In the genomic region with DNA sequence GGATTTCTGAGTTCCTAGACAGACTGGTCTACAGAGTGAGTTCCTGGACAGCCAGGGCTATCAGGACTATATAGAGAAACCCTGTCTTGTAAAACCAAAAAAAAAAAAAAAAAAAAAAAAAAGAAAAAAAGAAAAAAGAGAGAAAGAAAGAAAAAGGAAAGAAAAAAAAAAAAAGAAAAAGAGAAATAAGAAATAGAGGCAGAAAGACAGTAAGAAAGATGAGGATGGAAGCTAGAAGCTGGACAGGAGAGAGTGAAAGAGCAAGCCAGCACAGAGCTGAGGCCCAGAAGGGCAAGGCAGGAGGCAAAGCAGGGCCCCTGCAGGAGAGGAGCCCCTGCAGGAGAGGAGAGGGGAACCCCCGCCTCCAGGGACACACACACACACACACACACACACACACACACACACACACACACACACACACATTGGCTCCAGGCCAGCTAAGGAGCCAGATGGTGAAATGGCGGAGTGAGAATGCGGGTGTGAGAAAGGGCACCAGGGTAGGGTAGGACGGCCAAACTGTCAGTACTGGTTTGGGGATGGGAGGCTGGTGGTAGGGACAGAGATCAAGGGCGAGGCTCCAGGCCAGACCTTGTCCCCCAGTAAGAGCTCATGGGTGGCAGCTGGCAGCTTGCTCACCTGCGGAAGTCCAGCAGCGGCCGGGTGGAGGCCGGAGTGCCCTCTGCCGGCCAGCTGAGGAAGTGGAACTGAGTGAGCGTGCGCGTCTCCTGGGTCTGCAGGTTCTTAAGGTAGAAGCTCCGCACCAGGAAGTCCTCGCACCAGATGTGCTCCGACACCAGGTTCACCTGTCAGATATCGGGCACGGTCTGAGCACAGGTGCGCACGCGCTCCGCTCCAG, we compare ENCODE assay signal across 8 mouse cellular contexts. TPM values are rescaled to one million over a fixed set of nuclear protein-coding genes. Genes with fewer than 3 reads are reported as not detected.
DNase-seq lines count a peak whose midpoint lies in the region; ATAC-seq lines count a peak whose summit lies in the region.

No protein-coding gene starts in this region.

- no peaks in the 10 kb centered on the region for H3K27me3 ChIP-seq in forebrain, embryonic 16.5 days (replicated peaks; ENCODE audit: control insufficient read depth, insufficient read depth, low read length)
- H3K27me3 ChIP-seq in hindbrain, embryonic 12.5 days: peaks cover 20% of the 10 kb centered on the region
- H3K27me3 ChIP-seq in limb, embryonic 13.5 days: peaks cover 10% of the 10 kb centered on the region; the same call in 1 of the 2 replicates
- no peaks in the 10 kb centered on the region for H3K27me3 ChIP-seq in midbrain, embryonic 14.5 days (ENCODE audit: control insufficient read depth, insufficient read depth, low read length)

- DNase-seq in R1 (ENCODE audit: low read depth, low spot score): peak; percentile 83
- peak; percentile 84 to 89 for DNase-seq in cerebellum, adult 18-20 months
- peak; percentile 86 for DNase-seq in midbrain, embryonic 14.5 days
- peak; percentile 84 to 86 for DNase-seq in spleen, adult 18-20 months
- no peak for DNase-seq in adipocyte (ENCODE audit: low spot score)

- WGBS in forebrain, embryonic 16.5 days: 2% methylated on average over 22 of the region's 22 CpGs
- 5% methylated on average over 22 of the region's 22 CpGs for WGBS in hindbrain, embryonic 12.5 days
- 1% methylated on average over 19 of the region's 22 CpGs for WGBS in limb, embryonic 13.5 days
- 2% methylated on average over 22 of the region's 22 CpGs for WGBS in midbrain, embryonic 14.5 days

- H3K9me3 ChIP-seq in forebrain, embryonic 16.5 days (ENCODE audit: control insufficient read depth, low read length): no peaks in the 10 kb centered on the region
- no peaks in the 10 kb centered on the region for H3K9me3 ChIP-seq in hindbrain, embryonic 12.5 days (replicated peaks)
- no peaks in the 10 kb centered on the region for H3K9me3 ChIP-seq in limb, embryonic 13.5 days
- H3K9me3 ChIP-seq in midbrain, embryonic 14.5 days (ENCODE audit: control insufficient read depth, low read length): no peaks in the 10 kb centered on the region

- no peak overlapping the region for H3K27ac ChIP-seq in forebrain, embryonic 16.5 days (ENCODE audit: low read length)
- no peak overlapping the region for H3K27ac ChIP-seq in hindbrain, embryonic 12.5 days
- H3K27ac ChIP-seq in limb, embryonic 13.5 days: no peak overlapping the region
- no peak overlapping the region for H3K27ac ChIP-seq in midbrain, embryonic 14.5 days (replicated peaks; ENCODE audit: low read depth, low read length)

- no peaks in the 10 kb centered on the region for H3K36me3 ChIP-seq in forebrain, embryonic 16.5 days (ENCODE audit: control insufficient read depth, insufficient read depth)
- no peaks in the 10 kb centered on the region for H3K36me3 ChIP-seq in hindbrain, embryonic 12.5 days
- H3K36me3 ChIP-seq in limb, embryonic 13.5 days: no peaks in the 10 kb centered on the region
- no peaks in the 10 kb centered on the region for H3K36me3 ChIP-seq in midbrain, embryonic 14.5 days (ENCODE audit: control insufficient read depth, insufficient read depth, low read length)

- ATAC-seq in forebrain, embryonic 16.5 days: peak; percentile 32
- peak; percentile 48; the same call in 1 of the 2 replicates for ATAC-seq in hindbrain, embryonic 12.5 days (ENCODE audit: low FRiP score)
- ATAC-seq in limb, embryonic 13.5 days (ENCODE audit: low FRiP score, low read depth): peak; percentile 25; the same call in 1 of the 2 replicates
- ATAC-seq in midbrain, embryonic 14.5 days (ENCODE audit: low FRiP score, low TSS enrichment): peak; percentile 25

- H3K9ac ChIP-seq in forebrain, embryonic 16.5 days (replicated peaks; ENCODE audit: low read depth, low read length): no peak overlapping the region
- 0 out of 2 replicates have a peak overlapping the region, but pooled peaks have one; percentile 15 for H3K9ac ChIP-seq in hindbrain, embryonic 12.5 days
- H3K9ac ChIP-seq in limb, embryonic 13.5 days: 0 out of 2 replicates have a peak overlapping the region, but pooled peaks have one; percentile 43
- peak overlapping the region; percentile 6; the same call in 1 of the 2 replicates for H3K9ac ChIP-seq in midbrain, embryonic 14.5 days (replicated peaks; ENCODE audit: low read length)

- H3K4me3 ChIP-seq in forebrain, embryonic 16.5 days (replicated peaks; ENCODE audit: low read length): peak overlapping the region; percentile 11; the same call in 1 of the 2 replicates
- peak overlapping the region; percentile 8; the same call in 1 of the 2 replicates for H3K4me3 ChIP-seq in hindbrain, embryonic 12.5 days
- H3K4me3 ChIP-seq in limb, embryonic 13.5 days: peak overlapping the region; percentile 26
- peak overlapping the region; percentile 7 for H3K4me3 ChIP-seq in midbrain, embryonic 14.5 days (replicated peaks; ENCODE audit: low read depth, low read length)

- peak overlapping the region; percentile 48 for H3K4me2 ChIP-seq in forebrain, embryonic 16.5 days (ENCODE audit: low read length)
- peak overlapping the region; percentile 45 for H3K4me2 ChIP-seq in hindbrain, embryonic 12.5 days (replicated peaks)
- H3K4me2 ChIP-seq in limb, embryonic 13.5 days (replicated peaks): peak overlapping the region; percentile 58
- H3K4me2 ChIP-seq in midbrain, embryonic 14.5 days (ENCODE audit: low read length): peak overlapping the region; percentile 50

- peaks cover 20% of the 10 kb centered on the region for H3K4me1 ChIP-seq in forebrain, embryonic 16.5 days (replicated peaks; ENCODE audit: control insufficient read depth, insufficient read depth, low read length)
- peaks cover 23% of the 10 kb centered on the region for H3K4me1 ChIP-seq in hindbrain, embryonic 12.5 days
- peaks cover 18% of the 10 kb centered on the region for H3K4me1 ChIP-seq in limb, embryonic 13.5 days
- H3K4me1 ChIP-seq in midbrain, embryonic 14.5 days (ENCODE audit: control insufficient read depth, insufficient read depth, low read length): no peaks in the 10 kb centered on the region; the same call in 1 of the 2 replicates

RNA-seq across cellular contexts. Expression of a gene that starts 13.0 kb away (rescaled TPM):
- polyA plus RNA-seq in forebrain, embryonic 16.5 days (2015; fragmentation: Nextera tagmentation; extraction: Ambion mirVana): 6.1 and 10.7 TPM in 2 replicates
- 11.7 and 12.6 TPM in 2 replicates for polyA plus RNA-seq in hindbrain, embryonic 12.5 days (2016; fragmentation: Nextera tagmentation; extraction: Ambion mirVana)
- polyA plus RNA-seq in limb, embryonic 13.5 days (2015; fragmentation: Nextera tagmentation; extraction: Ambion mirVana): 0.23 and 0.24 TPM in 2 replicates
- polyA plus RNA-seq in midbrain, embryonic 14.5 days (2014; fragmentation: Nextera tagmentation; extraction: Ambion mirVana): 16.6 and 19.3 TPM in 2 replicates

RNA-seq across cellular contexts. Expression of a gene that starts 15.1 kb away (rescaled TPM):
- 51.5 and 59.3 TPM in 2 replicates for polyA plus RNA-seq in forebrain, embryonic 16.5 days (2015; fragmentation: Nextera tagmentation; extraction: Ambion mirVana)
- polyA plus RNA-seq in hindbrain, embryonic 12.5 days (2016; fragmentation: Nextera tagmentation; extraction: Ambion mirVana): 54.6 and 55.2 TPM in 2 replicates
- polyA plus RNA-seq in limb, embryonic 13.5 days (2015; fragmentation: Nextera tagmentation; extraction: Ambion mirVana): 41.9 and 45.4 TPM in 2 replicates
- polyA plus RNA-seq in midbrain, embryonic 14.5 days (2014; fragmentation: Nextera tagmentation; extraction: Ambion mirVana): 29.5 and 38.3 TPM in 2 replicates

RNA-seq across cellular contexts. Expression of a gene that starts 19.4 kb away (rescaled TPM):
- polyA plus RNA-seq in forebrain, embryonic 16.5 days (2015; fragmentation: Nextera tagmentation; extraction: Ambion mirVana): not detected in 2 replicates
- not detected in 2 replicates for polyA plus RNA-seq in hindbrain, embryonic 12.5 days (2016; fragmentation: Nextera tagmentation; extraction: Ambion mirVana)
- polyA plus RNA-seq in limb, embryonic 13.5 days (2015; fragmentation: Nextera tagmentation; extraction: Ambion mirVana): not detected in 2 replicates
- not detected in 2 replicates for polyA plus RNA-seq in midbrain, embryonic 14.5 days (2014; fragmentation: Nextera tagmentation; extraction: Ambion mirVana)

RNA-seq across cellular contexts. Expression of a gene that starts 26.9 kb away (rescaled TPM):
- 29.3 and 76.1 TPM in 2 replicates for polyA plus RNA-seq in forebrain, embryonic 16.5 days (2015; fragmentation: Nextera tagmentation; extraction: Ambion mirVana)
- polyA plus RNA-seq in hindbrain, embryonic 12.5 days (2016; fragmentation: Nextera tagmentation; extraction: Ambion mirVana): 50.0 and 56.8 TPM in 2 replicates
- not detected in 2 replicates for polyA plus RNA-seq in limb, embryonic 13.5 days (2015; fragmentation: Nextera tagmentation; extraction: Ambion mirVana)
- polyA plus RNA-seq in midbrain, embryonic 14.5 days (2014; fragmentation: Nextera tagmentation; extraction: Ambion mirVana): 116 and 164 TPM in 2 replicates

RNA-seq across cellular contexts. Expression of a gene that starts 31.7 kb away (rescaled TPM):
- 18.6 and 18.7 TPM in 2 replicates for polyA plus RNA-seq in forebrain, embryonic 16.5 days (2015; fragmentation: Nextera tagmentation; extraction: Ambion mirVana)
- 10.3 and 11.1 TPM in 2 replicates for polyA plus RNA-seq in hindbrain, embryonic 12.5 days (2016; fragmentation: Nextera tagmentation; extraction: Ambion mirVana)
- polyA plus RNA-seq in limb, embryonic 13.5 days (2015; fragmentation: Nextera tagmentation; extraction: Ambion mirVana): 22.7 and 27.1 TPM in 2 replicates
- polyA plus RNA-seq in midbrain, embryonic 14.5 days (2014; fragmentation: Nextera tagmentation; extraction: Ambion mirVana): 4.2 and 6.4 TPM in 2 replicates
